Mouse (Mus musculus) myocyte (in vitro differentiated cells): ENCODE measurements around the gene Nek8.
A peak's percentile ranks its signal among the peaks of the same experiment; 100 is the strongest.

Source experiments
- CEBPB ChIP-seq: IDR thresholded peaks from 2 replicates; pipeline ENCODE4 v1.6.1; 2011; ENCODE audit warnings: mild to moderate bottlenecking, moderate library complexity; ENCODE audit not compliant: poor library complexity, insufficient read depth, severe bottlenecking
- E2F4 ChIP-seq: IDR thresholded peaks from one replicate; pipeline ENCODE4 v1.6.1; 2011; ENCODE audit warnings: mild to moderate bottlenecking, control low read depth, moderate library complexity; ENCODE audit not compliant: insufficient read depth
- MAX ChIP-seq: IDR thresholded peaks from one replicate; pipeline ENCODE4 v1.6.1; 2011; ENCODE audit warnings: low read depth, mild to moderate bottlenecking, control low read depth
- MYOG ChIP-seq, 3 experiments: IDR thresholded peaks; one replicate each; pipeline ENCODE4 v1.6.1; 2011; ENCODE audit warnings: control low read depth in 2 of 3, low read depth in 2 of 3, mild to moderate bottlenecking in 2 of 3; ENCODE audit not compliant: insufficient read length in 2 of 3, control insufficient read depth in 1 of 3, insufficient read depth in 1 of 3
- POLR2A ChIP-seq: IDR thresholded peaks from one replicate; pipeline ENCODE4 v1.6.1; 2011; ENCODE audit warnings: low read depth, mild to moderate bottlenecking, control low read depth, moderate library complexity; ENCODE audit not compliant: insufficient read length
- POLR2AphosphoS2 ChIP-seq: IDR thresholded peaks from one replicate; pipeline ENCODE4 v1.6.1; 2011; ENCODE audit warnings: low read depth, control low read depth; ENCODE audit not compliant: insufficient read length
- REST ChIP-seq: IDR thresholded peaks from one replicate; pipeline ENCODE4 v1.6.1; 2011; ENCODE audit warnings: mild to moderate bottlenecking, control low read depth, moderate library complexity; ENCODE audit not compliant: insufficient read depth, insufficient read length
- SRF ChIP-seq: IDR thresholded peaks from one replicate; pipeline ENCODE4 v1.6.1; 2011; ENCODE audit warnings: low read depth; ENCODE audit not compliant: control insufficient read depth, insufficient read length
- TCF12 ChIP-seq: IDR thresholded peaks from one replicate; pipeline ENCODE4 v1.6.1; 2011; ENCODE audit warnings: mild to moderate bottlenecking, control low read depth; ENCODE audit not compliant: poor library complexity, insufficient read depth, severe bottlenecking
- USF1 ChIP-seq: IDR thresholded peaks from one replicate; pipeline ENCODE4 v1.6.1; 2011; ENCODE audit warnings: low read depth, mild to moderate bottlenecking, control low read depth, moderate library complexity

DNA sequence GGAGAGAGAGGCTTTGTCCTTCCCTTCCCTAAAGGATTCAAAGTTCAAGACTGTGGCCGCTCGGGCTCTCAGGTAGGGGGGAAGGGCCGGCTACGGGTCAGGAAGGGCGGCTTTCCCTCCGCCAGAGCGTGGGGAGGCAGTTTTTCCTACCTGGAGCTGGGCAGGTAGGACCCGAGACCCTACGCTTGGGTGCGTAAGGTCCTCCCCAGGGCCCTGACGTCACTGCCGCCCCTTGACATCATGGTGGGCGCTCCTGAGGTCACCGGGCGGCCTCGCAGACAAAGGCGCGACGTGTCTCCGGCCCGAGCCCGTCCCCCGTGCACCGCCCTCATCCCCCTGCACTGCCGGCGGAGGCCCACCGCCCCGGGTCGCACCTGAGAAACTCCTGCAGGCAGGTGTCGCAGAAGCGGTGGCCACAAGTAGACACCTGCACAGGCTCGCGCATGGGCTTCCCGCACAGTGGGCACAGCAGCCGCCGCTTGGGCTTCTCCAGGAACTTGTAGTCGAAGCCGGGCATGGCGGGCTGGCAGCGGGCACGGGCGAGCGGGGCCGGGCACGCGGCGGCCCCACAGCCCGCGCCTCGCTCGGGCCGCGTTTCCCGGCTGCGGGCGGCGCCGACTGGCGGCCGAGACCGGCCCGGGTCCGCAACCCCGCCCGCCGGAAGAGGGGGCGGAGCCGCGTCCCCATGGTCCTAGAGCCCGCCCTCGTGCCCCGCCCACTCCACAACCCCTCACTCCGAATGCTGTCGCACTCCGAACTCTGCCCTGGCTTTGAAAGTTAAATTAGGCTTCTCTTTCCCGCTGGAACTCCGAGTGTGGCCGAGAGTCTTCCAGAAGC, 11.3 kb downstream of the Nek8 start, which contains the start of gene Traf4:
- no peak for TF ChIP-seq E2F4
- TF ChIP-seq MAX, result no peak
- no peak for TF ChIP-seq TCF12
- peak; percentile 83 for TF ChIP-seq POLR2AphosphoS2
- no peak for TF ChIP-seq USF1
- peak; percentile 96 for TF ChIP-seq POLR2A
- TF ChIP-seq REST, result no peak
- no peak for TF ChIP-seq CEBPB
- no peak for TF ChIP-seq MYOG (IDR thresholded peaks at IDR 0.05; ENCODE audit: control insufficient read depth in 1 of 3, insufficient read depth in 1 of 3, insufficient read length in 2 of 3, low read depth in 2 of 3)
- TF ChIP-seq SRF, result no peak
